Mouse (Mus musculus) liver, embryonic 14.5 days (tissue): Measurements from ENCODE around the gene Mok.

Experiments
- CTCF ChIP-seq: IDR thresholded peaks from 2 replicates; pipeline ENCODE4 v1.5.1; 2016; ENCODE audit warnings: antibody characterized with exemption, low read depth, control low read depth
- EP300 ChIP-seq: IDR thresholded peaks from 2 replicates; pipeline ENCODE4 v1.6.1; 2016; ENCODE audit warnings: antibody characterized with exemption, low read depth

- TF ChIP-seq EP300: no peak
- TF ChIP-seq CTCF: no peak
Measured at GRCm38 (mm10) chr12:110808430-110808829, 32.3 kb downstream of the Mok start.
